Mouse (Mus musculus): ENCODE data around the gene Lrp1. TPM values are rescaled to one million over a fixed set of nuclear protein-coding genes. Genes with fewer than 3 reads are reported as not detected.

The Lrp1 gene
- total and polyA plus RNA-seq, 3 experiments = 3.1 to 51.2 (median 11.8) TPM

DNA sequence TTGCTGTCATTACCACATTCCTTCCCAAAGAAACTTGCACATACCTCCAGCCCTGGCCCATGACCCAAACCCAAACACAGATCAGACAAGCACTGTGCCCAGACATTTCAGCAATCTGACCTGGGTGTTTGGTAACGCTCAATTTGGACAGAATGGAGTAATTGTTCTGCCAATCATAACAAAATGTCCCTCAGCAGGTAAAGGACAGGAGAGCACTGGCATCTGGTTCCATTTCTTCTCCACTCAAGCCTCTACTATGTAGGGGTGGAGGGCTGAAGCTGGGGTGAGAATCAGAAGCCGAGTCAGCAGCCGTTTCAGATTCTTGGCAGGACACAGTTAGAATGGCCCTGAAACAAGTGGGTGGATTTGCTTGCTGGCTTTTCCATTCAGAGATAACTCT is 128.8 kb downstream of the Lrp1 start:
- Histone ChIP-seq H3K4me1 (ENCODE audit: control insufficient read depth in 1 of 2, insufficient read depth in 2 of 2) (no peaks in the 10 kb centered on the region), H3K36me3 (replicated peaks in 1 of 2; ENCODE audit: control insufficient read depth in 1 of 2, insufficient read depth in 1 of 2, low read length in 1 of 2) (peaks cover 58 to 91% of the 10 kb centered on the region in 2 experiments), H3K4me2 (ENCODE audit: insufficient read depth, low read depth, poor library complexity, severe bottlenecking) (no peak overlapping the region), H3K4me3 (replicated peaks in 1 of 3; ENCODE audit: low read depth in 2 of 3, low read length in 2 of 3, poor library complexity in 1 of 3) (no peak overlapping the region), H3K79me2 (replicated peaks; ENCODE audit: control insufficient read depth, extremely low read depth, insufficient read depth, poor library complexity, severe bottlenecking) (no peaks in the 10 kb centered on the region), H3K9me3 (replicated peaks; ENCODE audit: low read length) (no peaks in the 10 kb centered on the region), H3K27ac (ENCODE audit: insufficient read depth, low read depth) (no peak overlapping the region), H3K27me3 (replicated peaks) (no peaks in the 10 kb centered on the region), H3K9ac (ENCODE audit: insufficient read depth, low read depth) (no peak overlapping the region)
- no peak for DNase-seq (ENCODE audit: extremely low read depth)
- in situ Hi-C loops (cut with MboI; ENCODE audit: low pct_ligation_motif_present, low pct_unique_long_range_greater_than_20kb, low sequenced_read_pairs) (no loop called here), dilution Hi-C loops (cut with MboI; ENCODE audit: extremely low pct_ligation_motif_present, extremely low pct_unique_long_range_greater_than_20kb, low sequenced_read_pairs) (no loop called here)
- TF ChIP-seq USF1 (IDR thresholded peaks at IDR 0.05; ENCODE audit: low read depth, low read length) = no peak
- TF ChIP-seq USF2 (conservative IDR thresholded peaks at IDR 0.05; ENCODE audit: low read depth, low read length) = no peak
- no peak for TF ChIP-seq NRF1 (IDR thresholded peaks at IDR 0.05; ENCODE audit: low read depth, low read length)
- TF ChIP-seq IRF4 (IDR thresholded peaks at IDR 0.05; ENCODE audit: low read depth, low read length) = no peak
- no peak for TF ChIP-seq MYC (IDR thresholded peaks at IDR 0.05; ENCODE audit: low read depth, low read length)

DNA sequence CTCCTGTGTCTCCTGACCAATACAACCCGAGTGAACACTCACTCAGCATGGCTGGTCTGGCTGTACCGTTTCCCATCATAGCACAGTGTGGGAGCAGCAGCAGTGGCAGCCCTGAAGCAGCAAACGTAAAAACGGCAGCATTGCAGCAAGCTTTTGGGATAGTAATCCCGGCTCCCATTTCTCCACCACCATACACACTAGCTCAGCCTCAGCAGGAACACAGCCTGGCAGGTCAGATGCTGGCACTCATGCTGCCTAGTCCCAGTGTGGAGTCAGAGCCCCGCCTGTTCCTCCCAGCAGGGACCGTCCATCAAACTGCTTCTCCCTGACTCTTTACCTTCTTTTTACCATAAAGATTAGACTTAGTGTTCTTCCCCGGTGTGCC is 129.8 kb downstream of the Lrp1 start:
- Histone ChIP-seq H3K79me2 (replicated peaks; ENCODE audit: control insufficient read depth, extremely low read depth, insufficient read depth, poor library complexity, severe bottlenecking) (no peaks in the 10 kb centered on the region), H3K9me3 (replicated peaks; ENCODE audit: low read length) (no peaks in the 10 kb centered on the region), H3K4me2 (ENCODE audit: insufficient read depth, low read depth, poor library complexity, severe bottlenecking) (no peak overlapping the region), H3K9ac (ENCODE audit: insufficient read depth, low read depth) (no peak overlapping the region), H3K36me3 (replicated peaks in 1 of 2; ENCODE audit: control insufficient read depth in 1 of 2, insufficient read depth in 1 of 2, low read length in 1 of 2) (peaks cover 52 to 87% of the 10 kb centered on the region in 2 experiments), H3K27ac (ENCODE audit: insufficient read depth, low read depth) (no peak overlapping the region), H3K4me1 (ENCODE audit: control insufficient read depth in 1 of 2, insufficient read depth in 2 of 2) (peaks cover 0 to 2% of the 10 kb centered on the region in 2 experiments; a peak in 1 of 4 replicates), H3K4me3 (replicated peaks in 1 of 3; ENCODE audit: low read depth in 2 of 3, low read length in 2 of 3, poor library complexity in 1 of 3) (no peak overlapping the region), H3K27me3 (replicated peaks) (no peaks in the 10 kb centered on the region)
- dilution Hi-C loops (cut with MboI; ENCODE audit: extremely low pct_ligation_motif_present, extremely low pct_unique_long_range_greater_than_20kb, low sequenced_read_pairs) (no loop called here), in situ Hi-C loops (cut with MboI; ENCODE audit: low pct_ligation_motif_present, low pct_unique_long_range_greater_than_20kb, low sequenced_read_pairs) (no loop called here)
- DNase-seq (ENCODE audit: extremely low read depth) = no peak
- TF ChIP-seq BHLHE40 (IDR thresholded peaks at IDR 0.05; ENCODE audit: low read depth, low read length) (no peak), USF2 (conservative IDR thresholded peaks at IDR 0.05; ENCODE audit: low read depth, low read length) (no peak), CTCF (conservative IDR thresholded peaks at IDR 0.05 in 1 of 2, IDR thresholded peaks at IDR 0.05 in 1 of 2; ENCODE audit: low read depth in 2 of 2, low read length in 2 of 2) (no peak), MAZ (IDR thresholded peaks at IDR 0.05; ENCODE audit: low read depth, low read length) (no peak), ZNF384 (IDR thresholded peaks at IDR 0.05; ENCODE audit: low read depth, low read length) (no peak), UBTF (IDR thresholded peaks at IDR 0.05; ENCODE audit: low read depth, low read length) (no peak), POLR2A (IDR thresholded peaks at IDR 0.05; ENCODE audit: low read depth, low read length) (no peak), POLR2AphosphoS2 (IDR thresholded peaks at IDR 0.05; ENCODE audit: low read depth, low read length) (no peak), MYC (IDR thresholded peaks at IDR 0.05; ENCODE audit: low read depth, low read length) (no peak), ZKSCAN1 (IDR thresholded peaks at IDR 0.05; ENCODE audit: borderline replicate concordance, low read depth, low read length) (no peak), SIN3A (IDR thresholded peaks at IDR 0.05; ENCODE audit: low read length) (no peak), MXI1 (IDR thresholded peaks at IDR 0.05; ENCODE audit: low read depth, low read length) (no peak), RAD21 (IDR thresholded peaks at IDR 0.05; ENCODE audit: low read depth, low read length) (no peak), IRF4 (IDR thresholded peaks at IDR 0.05; ENCODE audit: low read depth, low read length) (no peak), JUN (IDR thresholded peaks at IDR 0.05; ENCODE audit: insufficient read depth, low read depth, low read length) (no peak), TCF12 (IDR thresholded peaks at IDR 0.05; ENCODE audit: low read depth, low read length) (no peak), KAT2A (IDR thresholded peaks at IDR 0.05; ENCODE audit: insufficient replicate concordance, low read length) (no peak), PAX5 (IDR thresholded peaks at IDR 0.05; ENCODE audit: low read length) (no peak), E2F4 (IDR thresholded peaks at IDR 0.05; ENCODE audit: insufficient replicate concordance, low read depth, low read length) (no peak), ELF1 (IDR thresholded peaks at IDR 0.05; ENCODE audit: low read depth, low read length) (no peak)
